Mouse (Mus musculus): Measurements from ENCODE around the gene Rara. TPM values are rescaled to one million over a fixed set of nuclear protein-coding genes. Genes with fewer than 3 reads are reported as not detected.
A peak's percentile ranks its signal among the peaks of the same experiment; 100 is the strongest.

Rara gene
- total and polyA plus RNA-seq, 3 experiments: 12.1 to 13.7 TPM; not detected in 1

DNA sequence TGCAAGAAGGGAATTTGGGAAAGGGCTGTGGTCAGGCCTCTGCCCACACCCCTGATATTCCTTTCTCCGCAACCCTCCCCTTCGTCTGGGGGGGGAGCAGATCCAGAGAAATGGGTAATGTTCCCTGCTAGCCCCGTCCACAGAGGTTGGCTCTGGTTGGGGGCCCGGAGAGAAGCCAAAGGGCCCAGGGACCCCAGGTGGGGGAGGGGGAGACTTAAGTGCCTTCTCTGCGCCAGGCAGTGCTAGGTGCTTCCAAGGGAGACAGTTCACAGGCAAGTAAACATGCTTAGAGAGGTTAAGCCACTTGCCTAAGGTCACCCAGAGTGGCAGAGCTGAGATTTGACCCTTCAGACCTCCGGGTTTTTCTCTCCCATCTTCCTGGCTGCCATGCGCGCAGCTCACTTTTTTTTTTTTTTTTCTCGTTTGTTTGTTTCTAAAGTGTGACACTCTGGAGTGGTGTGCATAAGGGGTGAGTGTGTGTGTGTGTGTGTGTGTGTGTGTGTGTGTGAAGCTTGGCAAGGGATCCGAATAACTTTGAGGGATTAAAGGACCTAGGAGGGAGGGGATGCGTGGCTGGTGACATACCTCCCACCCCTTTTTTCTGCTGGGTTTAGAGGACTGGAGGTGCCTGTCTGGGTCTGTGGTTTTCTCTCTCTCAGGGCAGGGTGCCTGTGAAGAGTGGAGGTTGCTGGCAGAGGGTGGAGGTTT, 17.4 kb downstream of the Rara start:
- Histone ChIP-seq H3K27me3 (ENCODE audit: control insufficient read depth in 1 of 2, insufficient read depth in 2 of 2, low read length in 2 of 2) (no peaks in the 10 kb centered on the region), H3K36me3 (ENCODE audit: control insufficient read depth in 1 of 2, insufficient read depth in 2 of 2, low read length in 2 of 2) (peaks cover 0 to 27% of the 10 kb centered on the region in 2 experiments; a peak in 2 of 4 replicates), H3K79me2 (ENCODE audit: control insufficient read depth, insufficient read depth, low read length, poor library complexity) (peaks cover 6% of the 10 kb centered on the region), H3K27ac (ENCODE audit: control insufficient read depth, low read depth, low read length) (no peak overlapping the region), H3K4me3 (ENCODE audit: control insufficient read depth in 1 of 2, insufficient read depth in 1 of 2, low read depth in 2 of 2, low read length in 2 of 2) (no peak overlapping the region), H3K9ac (ENCODE audit: control insufficient read depth, low read depth, low read length, poor library complexity, severe bottlenecking) (no peak overlapping the region), H3K4me1 (ENCODE audit: control insufficient read depth in 1 of 2, insufficient read depth in 2 of 2, low read length in 2 of 2) (peaks cover 21 to 43% of the 10 kb centered on the region in 2 experiments), H3K9me3 (replicated peaks; ENCODE audit: insufficient read depth, low read length) (no peaks in the 10 kb centered on the region)
- no peak for TF ChIP-seq BHLHE40 (IDR thresholded peaks at IDR 0.05; ENCODE audit: borderline replicate concordance, low read depth, low read length)
- no peak for TF ChIP-seq JUND (IDR thresholded peaks at IDR 0.05; ENCODE audit: low read depth, low read length)
- TF ChIP-seq RAD21 (IDR thresholded peaks at IDR 0.05; ENCODE audit: low read depth, low read length): no peak
- no peak for DNase-seq (ENCODE audit: low read depth, low spot score)

DNA sequence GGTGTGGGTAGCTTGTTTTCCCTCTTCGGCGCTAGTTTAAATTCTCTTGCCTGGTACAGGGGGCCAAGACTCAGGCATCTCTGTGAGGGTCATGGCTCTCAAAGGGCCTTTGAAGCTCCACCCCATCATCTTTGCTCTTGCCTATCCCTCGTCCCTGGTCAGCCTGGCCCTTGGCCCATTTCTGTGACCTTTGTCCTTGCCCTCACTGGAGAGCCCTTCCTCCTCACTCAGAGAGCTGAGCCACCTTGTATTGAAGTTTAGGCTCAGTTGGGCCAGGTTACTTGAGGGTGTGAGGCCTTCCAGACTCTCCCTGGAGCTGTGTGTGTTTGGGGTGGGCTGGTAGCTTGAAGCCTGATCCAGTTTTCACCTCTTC, 18.0 kb downstream of the Rara start:
- Histone ChIP-seq H3K27me3 (ENCODE audit: control insufficient read depth in 1 of 2, insufficient read depth in 2 of 2, low read length in 2 of 2) (no peaks in the 10 kb centered on the region), H3K27ac (ENCODE audit: control insufficient read depth, low read depth, low read length) (no peak overlapping the region), H3K4me3 (ENCODE audit: control insufficient read depth in 1 of 2, insufficient read depth in 1 of 2, low read depth in 2 of 2, low read length in 2 of 2) (no peak overlapping the region), H3K9ac (ENCODE audit: control insufficient read depth, low read depth, low read length, poor library complexity, severe bottlenecking) (no peak overlapping the region), H3K9me3 (replicated peaks; ENCODE audit: insufficient read depth, low read length) (no peaks in the 10 kb centered on the region), H3K4me1 (ENCODE audit: control insufficient read depth in 1 of 2, insufficient read depth in 2 of 2, low read length in 2 of 2) (peaks cover 24 to 42% of the 10 kb centered on the region in 2 experiments), H3K79me2 (ENCODE audit: control insufficient read depth, insufficient read depth, low read length, poor library complexity) (peaks cover 4% of the 10 kb centered on the region; the same call in 1 of the 2 replicates), H3K36me3 (ENCODE audit: control insufficient read depth in 1 of 2, insufficient read depth in 2 of 2, low read length in 2 of 2) (peaks cover 0 to 31% of the 10 kb centered on the region in 2 experiments; a peak in 2 of 4 replicates)
- TF ChIP-seq RAD21 (IDR thresholded peaks at IDR 0.05; ENCODE audit: low read depth, low read length) (no peak), SMC3 (IDR thresholded peaks at IDR 0.05; ENCODE audit: low read depth, low read length) (no peak), TAL1 (IDR thresholded peaks at IDR 0.05; ENCODE audit: low read length) (no peak), TBP (IDR thresholded peaks at IDR 0.05; ENCODE audit: low read depth, low read length) (no peak)
- no peak for DNase-seq (ENCODE audit: low read depth, low spot score)

DNA sequence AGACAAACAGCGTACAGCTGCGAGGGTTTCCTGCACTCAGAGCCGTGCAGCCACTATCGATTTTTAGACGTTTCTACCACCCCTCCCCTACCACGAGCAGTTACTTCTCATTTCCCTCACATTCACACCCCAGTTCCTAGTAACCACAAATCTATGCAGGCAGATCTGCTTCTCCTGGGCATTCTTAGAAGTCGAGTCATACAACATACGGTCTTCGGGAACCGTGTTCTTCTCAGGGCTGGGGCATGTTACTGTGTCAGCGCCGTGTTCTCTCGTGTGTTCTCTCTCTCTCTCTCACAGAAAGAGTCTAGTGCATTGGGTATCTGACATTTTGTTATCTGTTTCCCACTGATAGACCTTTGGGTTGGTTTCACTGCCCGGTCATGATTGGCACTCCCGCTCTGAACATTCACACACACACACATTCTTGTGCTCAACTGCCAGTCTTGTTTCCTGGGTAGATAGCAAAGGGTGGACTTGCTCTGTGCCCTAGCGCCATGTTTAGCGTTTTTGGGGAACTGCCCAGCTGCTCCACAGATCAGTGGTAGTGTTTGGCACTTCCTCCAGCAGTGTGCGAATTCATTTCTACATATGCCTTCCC, 20.5 kb downstream of the Rara start:
- Histone ChIP-seq H3K9ac (ENCODE audit: control insufficient read depth, low read depth, low read length, poor library complexity, severe bottlenecking) (peak overlapping the region; percentile 15), H3K4me1 (ENCODE audit: control insufficient read depth in 1 of 2, insufficient read depth in 2 of 2, low read length in 2 of 2) (peaks cover 22 to 37% of the 10 kb centered on the region in 2 experiments), H3K27ac (ENCODE audit: control insufficient read depth, low read depth, low read length) (peak overlapping the region; percentile 73), H3K36me3 (ENCODE audit: control insufficient read depth in 1 of 2, insufficient read depth in 2 of 2, low read length in 2 of 2) (peaks cover 0 to 35% of the 10 kb centered on the region in 2 experiments; a peak in 2 of 4 replicates), H3K27me3 (ENCODE audit: control insufficient read depth in 1 of 2, insufficient read depth in 2 of 2, low read length in 2 of 2) (no peaks in the 10 kb centered on the region), H3K4me3 (ENCODE audit: control insufficient read depth in 1 of 2, insufficient read depth in 1 of 2, low read depth in 2 of 2, low read length in 2 of 2) (peak overlapping the region in 1 of 2 experiments; percentile 18; a peak in 2 of 4 replicates), H3K79me2 (ENCODE audit: control insufficient read depth, insufficient read depth, low read length, poor library complexity) (0 out of 2 replicates have a peak, but pooled peaks cover 2% of the 10 kb centered on the region), H3K9me3 (replicated peaks; ENCODE audit: insufficient read depth, low read length) (no peaks in the 10 kb centered on the region)
- peak; percentile 84 for DNase-seq (ENCODE audit: low read depth, low spot score)
- TF ChIP-seq BHLHE40 (IDR thresholded peaks at IDR 0.05; ENCODE audit: borderline replicate concordance, low read depth, low read length) (peak; percentile 71), TAL1 (IDR thresholded peaks at IDR 0.05; ENCODE audit: low read length) (peak; percentile 51), POLR2AphosphoS5 (IDR thresholded peaks at IDR 0.05; ENCODE audit: borderline replicate concordance, low read depth, low read length) (no peak), KAT2A (conservative IDR thresholded peaks at IDR 0.05; ENCODE audit: low read depth, low read length) (no peak), USF2 (IDR thresholded peaks at IDR 0.05; ENCODE audit: borderline replicate concordance in 1 of 2, insufficient read depth in 1 of 2, low read depth in 1 of 2, low read length in 2 of 2) (no peak), ETS1 (IDR thresholded peaks at IDR 0.05; ENCODE audit: low read depth, low read length) (peak; percentile 55; the same call in 1 of the 2 replicates), ZKSCAN1 (IDR thresholded peaks at IDR 0.05; ENCODE audit: low read depth, low read length) (no peak), ZNF384 (IDR thresholded peaks at IDR 0.05; ENCODE audit: low read depth, low read length) (no peak), MYB (IDR thresholded peaks at IDR 0.05; ENCODE audit: low read depth, low read length) (peak; percentile 30), SMC3 (IDR thresholded peaks at IDR 0.05; ENCODE audit: low read depth, low read length) (no peak), CHD1 (IDR thresholded peaks at IDR 0.05; ENCODE audit: low read depth, low read length) (no peak), RCOR1 (IDR thresholded peaks at IDR 0.05; ENCODE audit: low read depth, low read length) (peak; percentile 94), HCFC1 (IDR thresholded peaks at IDR 0.05; ENCODE audit: low read depth, low read length) (0 out of 2 replicates have a peak, but pooled peaks have one; percentile 6), ELF1 (IDR thresholded peaks at IDR 0.05; ENCODE audit: low read depth, low read length) (peak; percentile 51), POLR2AphosphoS2 (IDR thresholded peaks at IDR 0.05; ENCODE audit: low read length) (no peak), ZC3H11A (IDR thresholded peaks at IDR 0.05; ENCODE audit: low read depth, low read length) (no peak), GATA1 (IDR thresholded peaks at IDR 0.05; ENCODE audit: low read depth, low read length) (peak; percentile 79), UBTF (IDR thresholded peaks at IDR 0.05; ENCODE audit: borderline replicate concordance, insufficient read depth, low read depth, low read length) (no peak), MAZ (IDR thresholded peaks at IDR 0.05; ENCODE audit: low read depth, low read length) (peak; percentile 87)
